Mouse (Mus musculus): ENCODE measurements at regions not wholly inside any gene's neighbourhood (a gene's known extent, or its start where the extent isn't known, plus 50 kb on each side); places are given as distances from the start of the nearest gene placed in this dataset.
"Not testable (repeated sequence)": the region's sequence is repeated elsewhere in the genome, so short reads cannot be mapped to it uniquely, and the experiment has no call there.

- DNase-seq, result no peak
Measured at GRCm38 (mm10) chr12:5956141-5956540, 580.7 kb upstream of the Klhl29 start.

DNA sequence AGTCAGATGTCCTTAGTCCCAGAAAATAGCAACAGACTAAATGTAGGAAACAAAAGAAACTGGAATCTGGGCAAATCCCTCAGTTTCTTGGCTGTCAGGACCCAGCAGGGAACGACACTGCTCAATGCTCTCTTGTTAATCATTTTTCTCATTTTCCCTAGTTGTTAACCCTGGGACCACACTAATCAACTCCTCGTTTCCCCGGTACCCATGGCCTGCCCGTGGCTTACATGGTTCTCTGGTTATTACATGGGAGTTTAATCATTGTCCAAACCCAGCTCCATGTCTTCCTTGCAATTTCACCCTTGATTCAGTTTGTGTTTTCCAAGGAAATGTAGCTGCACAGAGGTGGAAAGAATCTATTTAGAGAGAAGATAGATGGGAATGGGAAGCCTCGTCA is 580.1 kb upstream of the Klhl29 start:
- no peak for DNase-seq

DNA sequence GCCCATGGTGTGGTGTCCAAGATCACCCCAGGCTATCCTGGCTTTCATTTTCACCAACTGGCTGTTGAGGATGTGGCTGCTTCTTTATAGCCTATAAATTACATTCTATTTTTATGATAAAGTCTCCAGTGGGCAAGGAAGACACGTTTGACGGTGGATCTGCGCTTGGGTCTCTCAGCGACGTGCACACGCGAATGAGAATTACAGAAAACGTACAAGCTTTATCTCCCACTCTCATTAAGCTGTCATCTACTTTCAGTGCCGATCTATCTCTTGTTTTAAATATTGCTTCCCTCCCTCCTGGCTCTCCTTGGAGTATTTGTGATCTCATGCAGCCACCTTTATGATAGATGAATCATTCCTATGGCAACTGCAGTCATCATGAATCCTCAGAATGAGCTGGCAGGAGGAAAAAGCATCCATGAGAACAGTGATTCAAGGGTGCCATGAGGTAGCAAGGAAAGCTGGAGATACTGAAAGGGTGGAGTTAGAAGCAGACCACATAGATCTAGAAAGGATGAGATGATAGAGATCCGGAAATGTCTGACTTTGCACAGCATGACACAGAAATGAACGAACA is 568.0 kb upstream of the Klhl29 start:
- no peak for DNase-seq

- no peak for DNase-seq
Measured at GRCm38 (mm10) chr12:5921262-5921661, 545.8 kb upstream of the Klhl29 start.

- no peak for DNase-seq
Measured at GRCm38 (mm10) chr12:5918030-5918429, 542.5 kb upstream of the Klhl29 start.

GRCm38 (mm10) chr12:5906251-5906650 is 530.8 kb upstream of the Klhl29 start:
- DNase-seq, result peak; percentile 16

- DNase-seq, result not testable (repeated sequence)
Measured at GRCm38 (mm10) chr12:5891786-5892185, 516.3 kb upstream of the Klhl29 start.

DNA sequence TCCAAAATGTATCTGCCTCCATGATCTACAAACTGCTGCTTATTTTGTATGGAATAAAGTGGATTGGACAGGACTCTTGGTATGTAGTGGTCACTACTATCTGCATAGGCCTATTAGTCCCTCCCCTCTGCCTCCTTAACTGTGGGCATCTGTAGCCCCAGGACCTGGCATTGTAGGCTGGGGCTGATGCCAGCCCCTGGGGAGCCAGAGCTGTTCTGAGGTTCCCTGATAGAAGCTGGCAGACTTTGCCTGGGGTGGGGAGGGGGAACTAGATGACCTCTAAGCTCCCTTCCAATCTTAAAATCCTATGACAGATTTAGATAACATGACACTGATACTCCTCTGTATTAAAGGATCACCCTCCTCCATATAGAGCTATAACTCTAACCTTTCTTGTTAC is 491.2 kb upstream of the Klhl29 start:
- no peak for DNase-seq

- peak; percentile 5 for DNase-seq
Measured at GRCm38 (mm10) chr12:5859795-5860194, 484.3 kb upstream of the Klhl29 start.

- no peak for DNase-seq
Measured at GRCm38 (mm10) chr12:5856421-5856820, 480.9 kb upstream of the Klhl29 start.

DNA sequence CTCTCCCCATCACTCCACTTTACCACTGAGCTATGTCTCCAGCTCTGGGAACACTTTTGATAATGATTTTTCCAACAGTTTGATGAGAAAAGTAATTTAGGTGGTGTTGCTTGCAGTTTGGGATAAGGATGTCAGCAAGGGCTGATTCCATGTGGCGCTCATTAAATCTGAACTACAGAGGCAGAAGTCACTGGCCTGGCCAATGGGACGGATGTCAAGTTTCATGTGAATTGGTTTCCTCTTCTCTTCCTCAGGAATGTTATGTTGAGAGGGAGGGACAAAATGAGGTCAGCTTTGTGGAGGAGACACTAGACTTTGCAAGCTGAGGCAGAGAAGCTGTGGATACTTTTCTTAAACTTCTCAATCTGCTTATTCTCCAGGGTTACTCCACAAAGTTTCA is 434.9 kb upstream of the Klhl29 start:
- DNase-seq, result no peak

- no peak for DNase-seq
Measured at GRCm38 (mm10) chr12:5810009-5810408, 434.5 kb upstream of the Klhl29 start.

GRCm38 (mm10) chr12:5807996-5808886 is 432.8 kb upstream of the Klhl29 start:
- no peak for DNase-seq

DNA sequence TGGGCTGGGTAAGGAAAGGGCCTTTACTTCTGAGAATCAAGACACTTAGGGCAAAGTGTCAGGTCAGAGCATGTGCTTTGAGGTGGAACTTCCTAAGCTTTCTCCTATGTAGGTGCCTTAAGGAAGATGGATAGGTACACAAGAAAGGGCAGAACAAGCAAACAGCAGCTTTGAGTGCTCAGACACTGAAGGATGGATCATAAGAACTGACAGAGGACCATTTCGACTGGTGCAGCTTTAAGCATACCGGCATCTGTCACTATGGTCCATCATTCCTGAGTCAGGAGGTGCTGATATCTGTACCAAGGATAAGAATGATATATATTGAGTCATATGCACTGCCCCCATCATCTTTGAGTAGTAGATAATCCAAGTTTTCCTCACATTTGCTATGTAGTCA is 430.2 kb upstream of the Klhl29 start:
- DNase-seq, result no peak

GRCm38 (mm10) chr12:5793051-5793450 is 417.6 kb upstream of the Klhl29 start:
- peak; percentile 29 for DNase-seq

- DNase-seq, result no peak
Measured at GRCm38 (mm10) chr12:5787074-5787813, 411.8 kb upstream of the Klhl29 start.

DNA sequence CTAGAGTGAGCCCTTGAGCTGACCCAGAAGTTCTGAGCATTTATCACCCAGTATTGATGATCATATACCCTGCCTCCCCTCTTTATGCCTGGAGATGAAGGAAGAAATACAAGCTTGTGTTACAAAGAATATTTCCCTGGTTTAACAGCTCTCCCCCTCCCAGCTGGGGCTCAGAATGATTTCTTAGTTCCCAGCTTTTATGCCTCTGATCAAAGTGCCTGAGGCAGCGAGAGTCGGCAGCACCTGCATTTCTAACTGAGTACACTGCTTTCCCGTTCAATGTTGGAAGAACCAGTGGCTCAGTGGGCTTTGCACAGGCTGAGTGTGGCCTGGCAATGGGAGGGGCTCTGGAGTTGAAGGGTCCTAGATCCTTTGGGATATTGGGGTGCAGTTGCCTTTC is 405.8 kb upstream of the Klhl29 start:
- DNase-seq, result no peak

DNA sequence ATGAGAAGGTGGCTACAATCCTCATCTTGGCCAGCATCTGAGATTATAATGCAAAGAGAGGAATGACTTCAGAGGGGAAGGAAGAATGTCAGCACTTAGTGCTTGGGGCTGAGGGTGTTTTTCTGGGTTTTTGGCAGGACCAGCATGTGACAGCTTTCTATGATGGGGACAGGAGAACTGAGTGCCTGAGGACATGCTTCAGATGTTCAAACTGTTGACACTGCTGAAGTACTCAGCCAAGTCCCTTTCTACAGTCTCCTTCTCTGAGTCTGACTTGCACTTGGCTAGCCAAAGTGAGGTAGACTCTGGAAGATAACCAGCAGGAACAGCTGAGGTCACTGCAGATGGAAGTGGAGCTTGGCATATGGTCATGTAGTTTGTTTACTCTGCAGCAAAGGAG is 402.1 kb upstream of the Klhl29 start:
- no peak for DNase-seq

DNA sequence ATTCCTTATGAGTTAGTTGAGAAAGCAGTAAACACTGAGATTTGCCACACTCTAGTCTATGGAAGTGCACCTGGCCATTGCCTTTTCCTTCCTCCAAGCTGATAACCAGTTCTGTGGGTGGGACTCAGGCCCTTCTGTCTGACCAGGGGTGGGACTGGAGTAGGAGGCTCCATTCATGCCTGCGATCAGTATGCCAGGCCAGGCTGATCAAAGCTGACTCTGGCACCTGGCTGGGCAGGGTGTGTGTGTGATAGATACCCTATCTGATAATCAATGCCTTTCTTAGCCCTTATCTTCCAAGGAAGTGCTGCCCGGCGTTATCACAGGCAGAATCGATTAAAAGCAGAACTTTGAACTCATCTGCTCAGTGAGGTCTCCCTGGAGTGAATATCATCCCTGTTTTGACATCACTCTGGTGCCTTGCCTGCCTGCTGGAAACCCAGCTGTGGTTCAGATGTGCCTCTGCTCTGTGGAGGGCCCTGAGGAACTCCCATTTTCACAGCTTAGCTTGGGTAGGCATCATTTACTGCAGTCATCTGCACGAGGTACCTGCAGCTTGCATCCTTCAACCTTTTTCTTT is 396.0 kb upstream of the Klhl29 start:
- DNase-seq, result no peak

GRCm38 (mm10) chr12:5770531-5770930 is 395.0 kb upstream of the Klhl29 start:
- DNase-seq, result no peak

DNA sequence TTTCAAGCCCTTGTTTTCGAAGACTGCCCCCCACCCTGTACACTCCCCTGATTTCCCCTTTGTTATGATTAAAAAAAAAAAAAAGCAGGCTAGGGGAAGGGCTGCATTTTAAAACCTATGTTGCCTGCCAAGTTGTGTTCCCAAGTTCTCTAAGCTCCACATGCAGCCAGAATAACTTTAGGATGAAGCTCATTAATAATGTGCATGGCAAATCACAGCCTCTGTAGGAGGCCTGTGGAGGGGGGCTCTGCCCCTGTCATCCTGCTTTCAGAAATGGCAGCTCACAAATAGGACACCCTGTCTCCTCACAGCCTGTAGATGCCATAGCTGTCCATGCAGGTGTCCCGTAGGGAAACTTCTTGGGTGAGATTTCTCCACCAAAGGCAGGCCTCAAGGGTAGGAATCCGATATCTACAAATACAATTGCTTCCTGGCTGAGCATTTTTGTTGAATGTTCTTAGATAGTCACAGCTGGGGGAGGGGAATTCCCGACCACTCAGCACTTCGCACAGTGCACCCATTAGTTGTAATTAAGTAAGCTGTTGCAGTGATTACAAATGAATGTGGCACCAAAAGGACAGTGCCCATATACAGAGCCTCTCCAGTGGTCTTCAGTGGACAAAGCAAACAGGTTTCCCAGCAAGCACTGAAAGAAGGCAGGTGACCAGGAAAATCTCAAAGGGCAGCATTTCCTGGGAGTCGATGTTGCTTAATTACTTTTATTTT is 389.1 kb upstream of the Klhl29 start:
- DNase-seq, result no peak

- no peak for DNase-seq
Measured at GRCm38 (mm10) chr12:5764026-5764425, 388.5 kb upstream of the Klhl29 start.
